Mouse (Mus musculus) ovary, postnatal 14 days (tissue): Measurements from ENCODE around the gene Thada.

Experiments
- DNase-seq: peaks from one replicate; pipeline ENCODE4 v3.0.0; 2022; ENCODE audit warnings: low spot score

The Thada gene

GRCm38 (mm10) chr17:84465753-84466608 is at the start of gene Thada:
Gene Thada (minus strand): TSS chr17:84466205.
- DNase-seq, result peak; percentile 99

- no peak for DNase-seq
Measured at GRCm38 (mm10) chr17:84512516-84513085, 46.6 kb upstream of the Thada start.

DNA sequence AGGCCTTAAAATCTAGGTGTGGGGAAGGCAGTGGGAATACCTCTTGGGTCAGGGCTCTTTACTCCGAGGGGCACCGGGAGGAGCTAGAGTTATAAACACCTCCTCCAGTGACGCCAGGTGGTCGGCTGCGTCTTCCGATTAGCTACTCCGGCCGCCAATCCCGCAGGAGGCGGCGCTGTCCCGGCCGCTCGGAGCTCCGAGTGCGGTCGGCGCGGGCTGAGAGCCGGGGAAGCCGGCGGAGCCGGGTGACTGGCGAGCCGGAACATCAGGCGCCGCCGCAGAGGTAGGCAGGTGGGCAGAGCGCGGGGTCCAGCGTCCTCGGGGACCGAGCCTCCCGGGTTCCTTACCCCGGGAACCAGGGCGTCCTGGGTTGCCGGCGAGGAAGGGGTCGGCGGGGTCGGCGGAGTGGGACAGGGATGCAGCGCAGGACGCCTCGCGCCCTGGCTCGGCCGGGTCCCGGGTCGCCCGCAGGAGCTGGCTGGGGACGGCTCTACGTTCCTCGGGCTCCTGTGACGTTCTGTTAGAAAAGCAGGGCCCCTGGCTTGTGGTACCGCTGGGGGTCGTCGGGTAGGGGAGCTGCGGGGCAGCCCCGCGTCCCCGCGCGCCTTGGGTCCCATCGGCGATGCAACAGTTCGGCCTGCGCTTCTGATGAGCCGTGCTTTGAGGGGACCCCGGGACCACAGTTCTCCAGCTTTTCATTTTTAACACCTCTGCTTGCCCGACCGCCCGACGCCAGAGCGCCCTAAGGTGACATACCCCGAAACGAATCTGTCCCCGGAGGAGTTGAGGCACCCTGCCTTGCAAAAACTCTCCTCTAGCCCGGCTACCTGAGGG is 45.9 kb upstream of the Thada start, which contains the start of gene Plekhh2:
Gene Plekhh2, plus strand, starts transcription at position 214 of the 834 bp plus-strand sequence.
- DNase-seq, result peak; percentile 80

- DNase-seq, result no peak
Measured at GRCm38 (mm10) chr17:84510961-84511639, 45.1 kb upstream of the Thada start.

DNA sequence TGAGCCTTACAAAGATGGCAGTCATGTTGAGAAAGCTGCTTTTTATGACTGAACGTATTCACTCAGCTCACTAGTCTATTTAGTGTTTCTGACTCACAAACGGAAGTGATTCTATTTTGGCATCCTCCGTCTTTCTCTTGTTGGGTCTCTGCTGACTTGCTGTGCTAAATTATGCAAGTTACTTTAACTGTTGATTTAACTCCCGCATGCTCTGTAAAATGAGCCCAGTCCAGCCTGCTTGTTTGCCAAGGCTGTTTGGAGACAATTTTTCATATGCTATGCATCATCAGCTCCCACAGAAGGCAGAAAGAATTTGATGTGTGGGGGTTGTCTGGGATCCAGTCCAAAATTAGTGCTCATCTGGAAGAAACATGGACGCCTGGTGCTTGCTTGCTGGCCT is 44.4 kb upstream of the Thada start:
- peak; percentile 48 for DNase-seq

- DNase-seq, result no peak
Measured at GRCm38 (mm10) chr17:84509176-84509575, 43.2 kb upstream of the Thada start.

- no peak for DNase-seq
Measured at GRCm38 (mm10) chr17:84508736-84509135, 42.7 kb upstream of the Thada start.

DNA sequence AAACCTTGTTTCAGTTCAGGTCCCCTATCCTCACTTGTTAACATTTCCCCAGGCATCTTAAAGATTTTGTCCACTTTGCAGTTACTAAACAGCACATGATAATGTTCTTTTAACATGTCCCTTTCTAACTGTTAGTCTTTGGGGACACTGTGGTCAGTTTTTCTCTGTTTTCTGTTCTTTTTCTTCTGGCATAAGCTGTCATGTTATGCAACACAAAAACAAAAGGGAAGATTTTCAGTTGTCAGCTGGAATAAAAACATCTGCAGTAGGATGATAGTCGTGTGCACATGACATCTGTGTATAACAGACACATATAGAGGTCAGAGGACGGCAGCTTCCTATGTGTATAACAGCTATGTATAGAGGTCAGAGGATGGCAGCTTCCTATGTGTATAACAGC is 39.9 kb upstream of the Thada start:
- no peak for DNase-seq

DNA sequence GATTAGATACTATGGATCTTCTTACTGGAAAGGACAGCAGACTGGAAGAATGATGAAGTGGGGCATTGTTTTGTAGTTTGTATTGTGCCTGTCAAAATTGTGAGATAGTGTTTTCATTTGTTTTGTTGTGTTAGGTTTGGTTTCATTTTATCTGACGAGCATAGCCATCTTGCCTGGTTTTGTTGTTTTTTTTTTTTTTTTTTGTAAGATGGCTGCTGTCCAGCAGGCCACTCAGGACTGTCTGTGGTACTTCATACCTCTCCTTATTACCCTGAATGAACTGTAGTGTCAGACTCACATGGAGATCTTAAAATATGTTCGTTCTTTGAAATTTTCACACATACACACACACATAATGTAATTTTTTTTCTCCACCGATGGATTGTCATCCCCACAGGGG is 36.3 kb upstream of the Thada start:
- no peak for DNase-seq

- DNase-seq, result peak; percentile 41
Measured at GRCm38 (mm10) chr17:84498639-84499038, 32.6 kb upstream of the Thada start.

DNA sequence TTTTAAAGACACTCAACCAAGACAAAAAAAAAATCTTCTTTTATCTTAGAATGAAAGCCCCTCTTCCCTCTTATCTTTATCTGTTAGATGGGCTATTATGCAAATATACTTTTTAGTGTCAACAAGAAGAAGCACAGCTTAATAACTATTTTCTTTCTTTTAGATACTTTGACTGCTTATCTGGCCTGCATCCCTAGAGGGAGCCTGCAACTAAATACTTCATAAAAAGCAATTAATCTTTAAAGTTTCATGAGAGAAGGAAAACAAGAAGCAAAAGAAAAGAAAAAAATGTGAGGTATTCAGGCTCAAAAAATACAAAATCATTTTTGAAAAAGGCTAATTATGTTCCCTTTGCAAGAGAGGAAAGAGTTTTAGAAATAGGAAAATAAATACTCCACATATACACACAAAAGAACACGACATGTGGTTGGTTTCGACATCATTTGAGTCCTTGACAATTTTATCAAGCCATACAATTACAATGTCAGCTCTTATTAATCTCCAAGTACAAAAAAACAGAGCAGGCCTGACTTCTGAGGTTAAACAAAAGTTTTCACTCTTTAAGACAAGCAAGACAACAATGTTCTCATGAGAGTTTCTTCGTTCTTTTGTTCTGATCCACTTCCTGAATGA is 32.1 kb upstream of the Thada start:
- no peak for DNase-seq

GRCm38 (mm10) chr17:84497559-84497958 is 31.6 kb upstream of the Thada start:
- DNase-seq, result no peak

DNA sequence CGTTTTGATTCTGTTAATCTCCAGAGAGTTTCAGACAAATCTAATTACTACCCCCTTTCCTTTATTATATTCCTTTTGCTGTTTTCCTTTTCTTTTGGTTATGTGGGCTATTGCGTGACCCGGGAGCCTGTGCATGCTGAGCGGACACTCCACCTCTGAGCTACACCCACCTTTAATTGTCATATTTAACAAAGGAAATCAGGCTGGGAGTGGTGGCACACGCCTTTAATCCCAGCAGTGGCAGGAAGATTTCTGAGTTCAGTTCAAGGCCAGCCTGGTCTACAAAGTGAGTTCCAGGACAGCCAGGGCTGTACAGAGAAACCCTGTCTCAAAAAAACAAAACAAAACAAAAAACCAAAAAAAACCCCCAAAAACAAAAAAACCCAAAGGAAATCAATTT is 31.0 kb upstream of the Thada start:
- no peak for DNase-seq

- no peak for DNase-seq
Measured at GRCm38 (mm10) chr17:84492255-84492880, 26.4 kb upstream of the Thada start.

GRCm38 (mm10) chr17:84487415-84487814 is 21.4 kb upstream of the Thada start:
- no peak for DNase-seq

GRCm38 (mm10) chr17:84483673-84484320 is 17.8 kb upstream of the Thada start:
- no peak for DNase-seq

GRCm38 (mm10) chr17:84482831-84483230 is 16.8 kb upstream of the Thada start:
- no peak for DNase-seq

DNA sequence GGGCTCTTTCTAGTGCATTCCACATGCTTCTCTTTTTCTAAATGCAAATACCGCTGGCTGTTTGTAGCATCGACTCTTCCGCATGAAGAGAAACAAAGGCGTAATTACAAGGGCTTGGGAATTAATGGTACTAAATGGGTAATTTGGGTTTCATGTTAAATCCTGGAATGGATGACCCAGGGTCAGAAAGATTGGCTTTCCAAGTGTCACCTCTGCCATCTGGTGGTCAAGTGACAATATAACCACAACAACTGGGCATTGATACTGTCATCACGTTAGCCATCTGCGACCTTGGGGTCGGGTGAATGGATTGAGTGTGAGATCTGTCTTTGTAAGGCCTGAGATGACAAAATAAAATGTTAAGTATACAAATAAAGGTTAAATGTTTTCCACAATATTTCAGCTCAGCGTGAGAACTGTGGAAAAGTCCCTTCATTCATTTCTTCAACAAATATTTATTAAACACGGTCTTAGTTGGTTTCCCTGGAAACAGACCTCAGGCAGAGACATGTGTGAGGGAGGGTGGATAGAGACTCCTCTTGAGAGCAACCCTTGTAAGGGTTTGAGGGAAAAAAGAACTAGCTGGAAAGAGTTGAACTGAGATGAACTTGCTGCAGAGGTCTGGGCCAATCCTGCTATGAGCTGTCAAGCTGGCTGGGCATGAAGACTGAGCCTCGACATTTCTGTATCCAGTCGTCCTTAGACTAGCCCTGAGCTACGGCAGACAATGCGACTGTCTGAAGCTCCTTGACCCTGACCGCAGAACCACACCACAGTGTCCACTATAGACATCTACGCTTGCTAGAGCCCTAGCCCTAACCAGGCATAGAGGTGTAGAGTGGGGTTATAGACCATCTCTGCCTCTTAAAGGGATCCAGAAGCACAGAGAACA is 14.7 kb upstream of the Thada start:
- no peak for DNase-seq

DNA sequence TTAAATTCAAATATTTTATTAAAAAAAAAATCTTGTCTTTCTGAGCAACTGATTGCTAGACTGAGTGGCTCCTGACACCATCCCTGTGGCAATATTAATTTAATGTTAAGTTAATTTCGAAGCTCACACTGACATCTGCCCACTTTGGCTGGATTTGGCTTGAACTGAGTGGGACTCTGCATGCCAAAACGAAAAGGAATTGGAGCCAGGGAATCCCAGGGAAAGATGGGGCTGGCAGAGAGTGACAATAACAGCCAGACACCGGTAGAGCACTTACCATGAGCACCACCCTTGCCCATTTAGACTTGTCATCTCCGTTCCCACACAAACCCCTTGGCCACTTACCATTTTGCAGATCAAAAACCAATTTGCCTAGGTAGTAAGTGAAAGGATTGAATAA is 12.3 kb upstream of the Thada start:
- no peak for DNase-seq

GRCm38 (mm10) chr17:84477176-84477575 is 11.2 kb upstream of the Thada start:
- DNase-seq, result no peak
